Mouse (Mus musculus): Measurements from ENCODE around the gene Ipo13.

The Ipo13 gene

GRCm38 (mm10) chr4:117914591-117915442, at the start of gene Ipo13:
Gene Ipo13, minus strand, starts transcription at chr4:117914999.
- peak; percentile 92 for DNase-seq

GRCm38 (mm10) chr4:117957492-117957891, 42.7 kb upstream of the Ipo13 start:
- DNase-seq = no peak

GRCm38 (mm10) chr4:117947493-117947892, 32.7 kb upstream of the Ipo13 start:
- no peak for DNase-seq

- DNase-seq = no peak
These were observed 32.0 kb upstream of the Ipo13 start for GRCm38 (mm10) chr4:117946639-117947305.

GRCm38 (mm10) chr4:117943317-117943716, 28.5 kb upstream of the Ipo13 start:
- DNase-seq = no peak

GRCm38 (mm10) chr4:117936964-117937363, 22.2 kb upstream of the Ipo13 start:
- no peak for DNase-seq

GRCm38 (mm10) chr4:117934081-117934480, 19.3 kb upstream of the Ipo13 start:
- no peak for DNase-seq

GRCm38 (mm10) chr4:117933248-117933647, 18.4 kb upstream of the Ipo13 start:
- no peak for DNase-seq

- DNase-seq = no peak
These were observed 14.6 kb upstream of the Ipo13 start, which contains the start of gene Artn for GRCm38 (mm10) chr4:117929391-117929881. Gene Artn, minus strand, starts transcription at chr4:117929763.

- DNase-seq = no peak
These were observed 14.0 kb upstream of the Ipo13 start for GRCm38 (mm10) chr4:117928699-117929241.

- no peak for DNase-seq
These were observed 13.4 kb upstream of the Ipo13 start for GRCm38 (mm10) chr4:117928234-117928633.

- no peak for DNase-seq
These were observed 12.0 kb upstream of the Ipo13 start for GRCm38 (mm10) chr4:117926545-117927482.

- DNase-seq = no peak
These were observed 10.1 kb upstream of the Ipo13 start for GRCm38 (mm10) chr4:117924916-117925315.

GRCm38 (mm10) chr4:117923450-117923849, 8.7 kb upstream of the Ipo13 start:
- no peak for DNase-seq

- DNase-seq = no peak
These were observed 6.6 kb upstream of the Ipo13 start for GRCm38 (mm10) chr4:117921358-117921757.

- no peak for DNase-seq
These were observed 4.0 kb upstream of the Ipo13 start for GRCm38 (mm10) chr4:117918762-117919161.

GRCm38 (mm10) chr4:117918261-117918660, 3.5 kb upstream of the Ipo13 start:
- no peak for DNase-seq

GRCm38 (mm10) chr4:117917847-117918246, 3.0 kb upstream of the Ipo13 start:
- DNase-seq = no peak

- DNase-seq = no peak
These were observed 2.6 kb upstream of the Ipo13 start for GRCm38 (mm10) chr4:117917402-117917801.

GRCm38 (mm10) chr4:117916386-117916785, 1.6 kb upstream of the Ipo13 start:
- DNase-seq = no peak

GRCm38 (mm10) chr4:117915489-117916105, 798 bp upstream of the Ipo13 start:
- DNase-seq = no peak

GRCm38 (mm10) chr4:117914031-117914430, 768 bp downstream of the Ipo13 start:
- no peak for DNase-seq
